ENCODE assay signal across 8 mouse cellular contexts in genomic region chr3:106722028-106722945, GRCm38 (mm10). TPM values are rescaled to one million over a fixed set of nuclear protein-coding genes. Genes with fewer than 3 reads are reported as not detected.
DNase-seq lines count a peak whose midpoint lies in the region; ATAC-seq and TF ChIP-seq lines count a peak whose summit lies in the region.

No protein-coding gene starts in this region.

- peak; percentile 98 for DNase-seq in 416B (ENCODE audit: low read depth)
- DNase-seq in heart, adult 8-10 months (ENCODE audit: low spot score): peak; percentile 76
- peak; percentile 86 for DNase-seq in kidney, adult 9 months
- DNase-seq in limb, embryonic 14.5 days (ENCODE audit: low spot score): peak; percentile 86
- DNase-seq in midbrain, postnatal 0 days (ENCODE audit: low spot score): peak; percentile 92
- DNase-seq in spleen, postnatal 14 days (ENCODE audit: low spot score in 2 of 2): peak; percentile 61 to 73

- peak overlapping the region; percentile 99 for H3K4me3 ChIP-seq in bone marrow, adult 2 months (replicated peaks; ENCODE audit: control insufficient read depth, low read depth, low read length)
- H3K4me3 ChIP-seq in embryonic facial prominence, embryonic 15.5 days (replicated peaks): peak overlapping the region; percentile 76
- H3K4me3 ChIP-seq in limb, embryonic 14.5 days (replicated peaks; ENCODE audit: low read length): peak overlapping the region; percentile 65
- peak overlapping the region; percentile 55 for H3K4me3 ChIP-seq in midbrain, postnatal 0 days (ENCODE audit: low read depth, low read length)

- peak overlapping the region; percentile 53 for H3K9ac ChIP-seq in embryonic facial prominence, embryonic 15.5 days
- H3K9ac ChIP-seq in limb, embryonic 14.5 days (ENCODE audit: low read depth, low read length, severe bottlenecking): peak overlapping the region; percentile 57
- H3K9ac ChIP-seq in midbrain, postnatal 0 days (replicated peaks; ENCODE audit: low read length, poor library complexity, severe bottlenecking): peak overlapping the region; percentile 79

- peak; percentile 25; the same call in 1 of the 2 replicates for TF ChIP-seq CTCF in bone marrow, adult 2 months (IDR thresholded peaks at IDR 0.05; ENCODE audit: control insufficient read depth, insufficient read depth, low read length)
- TF ChIP-seq CTCF in midbrain, postnatal 0 days (IDR thresholded peaks at IDR 0.05): peak; percentile 61

- H3K9me3 ChIP-seq in embryonic facial prominence, embryonic 15.5 days (replicated peaks): peaks cover 4% of the 10 kb centered on the region; the same call in 1 of the 2 replicates
- H3K9me3 ChIP-seq in limb, embryonic 14.5 days (ENCODE audit: control insufficient read depth, low read length): peaks cover 5% of the 10 kb centered on the region; the same call in 1 of the 2 replicates
- peaks cover 14% of the 10 kb centered on the region; the same call in 1 of the 2 replicates for H3K9me3 ChIP-seq in midbrain, postnatal 0 days (ENCODE audit: low read length)

- 0 out of 2 replicates have a peak, but pooled peaks cover 3% of the 10 kb centered on the region for H3K27me3 ChIP-seq in embryonic facial prominence, embryonic 15.5 days
- H3K27me3 ChIP-seq in limb, embryonic 14.5 days (ENCODE audit: control insufficient read depth, insufficient read depth, low read length): no peaks in the 10 kb centered on the region
- no peaks in the 10 kb centered on the region for H3K27me3 ChIP-seq in midbrain, postnatal 0 days (ENCODE audit: insufficient read depth, low read length)

- peak overlapping the region; percentile 100 for H3K27ac ChIP-seq in bone marrow, adult 2 months (ENCODE audit: control insufficient read depth, insufficient read depth, low read depth, low read length, poor library complexity)
- peak overlapping the region; percentile 97 for H3K27ac ChIP-seq in embryonic facial prominence, embryonic 15.5 days (replicated peaks)
- peak overlapping the region; percentile 90 for H3K27ac ChIP-seq in limb, embryonic 14.5 days (replicated peaks; ENCODE audit: low read depth, low read length)
- peak overlapping the region; percentile 98 for H3K27ac ChIP-seq in midbrain, postnatal 0 days (ENCODE audit: low read depth, low read length)

- no peaks in the 10 kb centered on the region for H3K36me3 ChIP-seq in embryonic facial prominence, embryonic 15.5 days
- no peaks in the 10 kb centered on the region for H3K36me3 ChIP-seq in limb, embryonic 14.5 days (ENCODE audit: control insufficient read depth, insufficient read depth, low read length)
- no peaks in the 10 kb centered on the region for H3K36me3 ChIP-seq in midbrain, postnatal 0 days (ENCODE audit: insufficient read depth, low read length)

- peak overlapping the region; percentile 63 for H3K4me2 ChIP-seq in embryonic facial prominence, embryonic 15.5 days (replicated peaks)
- peak overlapping the region; percentile 60 for H3K4me2 ChIP-seq in limb, embryonic 14.5 days (replicated peaks; ENCODE audit: low read depth, low read length, severe bottlenecking)
- peak overlapping the region; percentile 52 for H3K4me2 ChIP-seq in midbrain, postnatal 0 days (ENCODE audit: low read depth, low read length, poor library complexity, severe bottlenecking)

- WGBS in bone marrow, adult 2 months: under 1% methylated on average over 33 of the region's 33 CpGs
- WGBS in embryonic facial prominence, embryonic 15.5 days: under 1% methylated on average over 33 of the region's 33 CpGs
- WGBS in limb, embryonic 14.5 days: 2% methylated on average over 33 of the region's 33 CpGs
- WGBS in midbrain, postnatal 0 days: under 1% methylated on average over 33 of the region's 33 CpGs

- H3K4me1 ChIP-seq in bone marrow, adult 2 months (ENCODE audit: control insufficient read depth, insufficient read depth, low read length): no peaks in the 10 kb centered on the region
- H3K4me1 ChIP-seq in embryonic facial prominence, embryonic 15.5 days: no peaks in the 10 kb centered on the region
- H3K4me1 ChIP-seq in limb, embryonic 14.5 days (ENCODE audit: control insufficient read depth, insufficient read depth, low read length): no peaks in the 10 kb centered on the region
- no peaks in the 10 kb centered on the region for H3K4me1 ChIP-seq in midbrain, postnatal 0 days (ENCODE audit: insufficient read depth, low read length)

- no peak; the same call in 1 of the 2 replicates for TF ChIP-seq POLR2A in bone marrow, adult 2 months (IDR thresholded peaks at IDR 0.05; ENCODE audit: borderline replicate concordance, control insufficient read depth, low read depth, low read length)
- TF ChIP-seq POLR2A in limb, embryonic 14.5 days (IDR thresholded peaks at IDR 0.05; ENCODE audit: borderline replicate concordance, extremely low read depth, insufficient read depth, insufficient read length): no peak

- ATAC-seq in embryonic facial prominence, embryonic 15.5 days (ENCODE audit: insufficient number of reproducible peaks, low FRiP score, low TSS enrichment, low read depth): peak; percentile 89
- ATAC-seq in limb, embryonic 14.5 days (ENCODE audit: low FRiP score, low read depth): peak; percentile 90
- ATAC-seq in midbrain, postnatal 0 days (ENCODE audit: low FRiP score): peak; percentile 97

RNA-seq across cellular contexts. Expression of gene Lrif1, which starts 37.5 kb away (rescaled TPM):
- 5.6 and 12.8 TPM in 2 replicates for polyA plus RNA-seq in bone marrow, adult 2 months (2011; ENCODE audit: insufficient read depth, insufficient read length, low replicate concordance, missing spikeins)
- 12.0 and 12.2 TPM in 2 replicates for polyA plus RNA-seq in embryonic facial prominence, embryonic 15.5 days (2015; fragmentation: Nextera tagmentation; extraction: Ambion mirVana)
- total RNA-seq in heart, adult 8-10 months (2022): 10 to 100 TPM in 3 of 4 experiments, 1 to 10 TPM in 1; 9.1 to 13.4 (median 12.2) TPM
- polyA plus RNA-seq in limb, embryonic 14.5 days (2012; rRNA removed): 9.5 and 12.3 TPM in 2 replicates
- polyA plus RNA-seq in limb, embryonic 14.5 days (2014; fragmentation: Nextera tagmentation; extraction: Ambion mirVana): 15.3 and 15.6 TPM in 2 replicates
- 17.2 and 22.8 TPM in 2 replicates for total RNA-seq in midbrain, postnatal 0 days (2014; rRNA removed)
- 17.0 and 18.1 TPM in 2 replicates for polyA plus RNA-seq in midbrain, postnatal 0 days (2015; fragmentation: Nextera tagmentation; extraction: Ambion mirVana)

Comparison
In these comparisons a context has a peak if more than half of its experiments do, and no peak if none do; other contexts are left out.
1. Peak in every context shown above with its lines: DNase-seq, ATAC-seq, H3K4me3 ChIP-seq and H3K27ac ChIP-seq.